Mouse (Mus musculus) testis, postnatal 14 days (tissue): ENCODE data around the gene Smpdl3b.
"Not testable (repeated sequence)": the region's sequence is repeated elsewhere in the genome, so short reads cannot be mapped to it uniquely, and the experiment has no call there.

Source experiments
- DNase-seq: peaks from one replicate; pipeline ENCODE4 v3.0.0; 2021; ENCODE audit warnings: low spot score

Gene Smpdl3b

GRCm38 (mm10) chr4:132756974-132757373, at the start of gene Smpdl3b:
Smpdl3b (minus strand) TSS chr4:132757252.
- DNase-seq, result peak; percentile 81

DNA sequence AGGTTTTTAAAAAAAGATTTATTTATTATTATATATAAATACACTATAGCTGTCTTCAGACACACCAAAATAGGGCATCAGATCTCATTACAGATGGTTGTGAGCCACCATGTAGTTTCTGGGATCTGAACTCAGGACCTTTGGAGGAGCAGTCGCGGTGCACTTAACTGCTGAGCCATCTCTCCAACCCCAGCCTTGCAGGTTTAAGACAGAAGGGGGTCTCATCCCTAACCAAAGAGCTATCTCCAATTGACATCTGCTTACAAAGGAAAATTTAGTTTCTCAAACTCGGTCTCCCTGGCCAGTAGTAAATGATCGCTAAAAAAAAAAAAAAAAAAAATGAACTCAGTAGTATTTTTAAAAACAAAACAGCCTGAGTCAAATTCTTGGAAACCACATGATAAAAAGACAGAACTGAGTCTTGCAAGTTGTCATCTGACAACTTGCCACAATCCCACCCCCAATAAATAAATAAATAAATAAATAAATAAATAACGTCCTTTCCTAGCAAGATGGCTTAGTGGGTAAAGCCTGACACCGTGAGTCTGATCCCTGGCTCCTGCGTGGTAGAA, 49.7 kb upstream of the Smpdl3b start:
- no peak for DNase-seq

- DNase-seq, result peak; percentile 44
Observed at GRCm38 (mm10) chr4:132805599-132806197, 48.6 kb upstream of the Smpdl3b start.

GRCm38 (mm10) chr4:132805146-132805545, 48.1 kb upstream of the Smpdl3b start:
- no peak for DNase-seq

- DNase-seq, result no peak
Observed at GRCm38 (mm10) chr4:132804331-132804730, 47.3 kb upstream of the Smpdl3b start.

DNA sequence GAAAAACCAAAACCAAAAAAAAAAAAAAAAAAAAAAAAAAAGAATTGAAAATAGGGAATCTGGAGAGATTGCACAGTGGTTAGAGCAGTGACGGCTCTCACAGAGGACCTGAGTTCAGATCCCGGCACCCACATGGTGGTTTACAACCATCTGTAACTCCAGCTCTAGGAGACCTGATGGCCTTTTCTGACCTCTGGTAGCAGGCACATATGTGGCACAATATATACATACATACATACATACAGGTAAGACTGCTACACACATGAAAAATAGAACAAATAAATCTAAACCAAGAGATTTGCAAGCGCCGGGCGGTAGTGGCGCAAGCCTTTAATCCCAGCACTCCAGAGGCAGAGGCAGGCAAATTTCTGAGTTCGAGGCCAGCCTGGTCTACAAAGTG, 46.8 kb upstream of the Smpdl3b start:
- no peak for DNase-seq

DNA sequence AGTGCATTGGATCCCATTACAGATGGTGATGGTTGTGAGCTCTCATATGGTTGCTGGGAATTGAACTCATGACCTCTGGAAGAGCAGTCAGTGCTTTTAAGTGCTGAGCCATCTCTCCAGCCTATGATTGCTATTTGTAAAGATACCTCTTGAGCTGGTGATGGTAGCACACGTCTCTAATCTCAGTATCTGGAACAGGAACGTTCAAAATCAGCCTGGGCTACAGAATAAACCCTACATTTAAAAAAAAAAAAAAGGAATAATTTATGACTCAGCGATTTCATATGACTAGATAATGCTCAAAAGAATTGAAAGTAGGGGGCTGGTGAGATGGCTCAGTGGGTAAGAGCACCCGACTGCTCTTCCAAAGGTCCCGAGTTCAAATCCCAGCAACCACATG, 46.2 kb upstream of the Smpdl3b start:
- no peak for DNase-seq

DNA sequence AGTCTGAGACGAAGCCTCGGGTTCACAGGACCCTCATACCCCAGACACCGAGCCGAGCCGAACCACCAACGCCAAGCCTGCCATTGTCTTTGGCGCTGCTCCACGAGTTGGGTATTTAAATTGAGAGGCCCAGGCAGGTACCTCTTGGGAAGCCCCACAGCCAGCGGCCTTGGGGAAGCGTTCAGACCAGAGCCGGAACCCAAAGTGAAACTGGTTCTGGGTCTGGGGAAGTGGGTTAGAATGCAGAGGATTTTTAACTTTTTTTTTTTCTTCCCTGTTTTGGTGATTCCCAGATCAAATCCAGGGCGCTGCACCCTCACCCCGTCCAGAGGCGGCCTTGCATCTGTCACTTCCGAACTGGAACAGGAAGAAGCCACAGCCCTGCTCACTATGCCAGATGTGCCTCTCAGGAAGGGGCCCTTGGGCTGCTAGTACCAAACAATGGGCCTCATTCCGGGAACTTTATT, 45.2 kb upstream of the Smpdl3b start:
- no peak for DNase-seq

DNA sequence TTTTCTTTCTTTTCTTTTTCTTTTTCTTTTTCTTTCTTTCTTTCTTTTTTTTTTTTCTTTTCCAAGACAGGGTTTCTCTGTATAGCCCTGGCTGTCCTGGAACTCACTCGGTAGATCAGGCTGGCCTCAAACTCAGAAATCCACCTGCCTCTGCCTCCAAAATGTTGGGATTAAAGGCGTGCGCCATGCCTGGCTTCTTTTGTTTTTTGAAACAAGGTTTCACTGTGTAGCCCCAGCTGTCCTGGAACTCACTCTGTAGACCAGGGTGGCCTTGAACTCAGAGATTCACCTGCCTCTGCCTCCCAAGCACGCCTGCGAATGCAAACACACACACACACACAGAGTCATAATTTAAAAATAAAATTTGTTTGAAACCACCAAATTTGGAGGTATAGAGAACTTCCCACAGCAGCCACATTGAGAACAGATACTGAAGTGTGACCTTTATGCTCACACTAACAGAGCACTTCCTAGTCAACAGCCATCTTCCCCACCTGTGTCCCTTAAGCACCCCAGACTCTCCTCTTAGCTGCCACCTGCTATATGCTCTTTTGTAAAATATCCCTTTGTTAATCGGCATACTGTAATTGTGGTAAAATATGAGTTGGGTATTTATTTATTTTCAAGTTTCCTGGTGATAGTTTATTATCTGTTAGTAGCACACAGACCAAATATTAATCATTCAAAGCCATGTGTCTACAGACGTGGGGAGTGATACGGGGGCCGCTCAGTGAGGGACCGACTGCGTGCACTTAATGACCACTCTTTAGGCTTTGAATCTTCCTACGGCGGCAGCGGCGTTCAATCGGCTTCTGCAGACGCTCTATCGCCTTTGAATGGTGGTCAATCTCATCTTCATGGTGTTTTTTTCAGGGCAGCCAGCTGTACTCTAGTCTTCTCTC, 44.4 kb upstream of the Smpdl3b start:
- DNase-seq, result peak; percentile 71

DNA sequence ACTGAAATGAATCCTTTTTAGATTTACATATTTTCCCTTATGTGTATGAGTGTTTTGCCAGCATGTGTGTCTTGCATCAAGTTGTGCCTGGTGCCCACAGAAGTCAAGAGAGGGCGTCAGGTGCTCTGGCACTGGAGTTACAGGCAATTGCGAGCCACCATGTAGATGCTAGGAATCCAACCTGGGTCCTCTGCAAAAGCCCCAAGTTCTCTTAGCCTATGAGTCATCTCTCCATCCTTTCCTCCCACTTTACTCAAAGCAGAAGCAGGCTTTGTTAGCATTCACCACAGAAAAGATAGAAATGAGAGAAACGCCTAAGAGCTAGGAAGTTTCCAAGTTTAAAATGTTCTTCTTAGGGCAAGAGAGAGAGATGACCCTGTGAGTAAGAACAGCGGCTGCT, 42.8 kb upstream of the Smpdl3b start:
- no peak for DNase-seq

GRCm38 (mm10) chr4:132798666-132799065, 41.6 kb upstream of the Smpdl3b start:
- not testable (repeated sequence) for DNase-seq

GRCm38 (mm10) chr4:132798028-132798427, 41.0 kb upstream of the Smpdl3b start:
- no peak for DNase-seq

DNA sequence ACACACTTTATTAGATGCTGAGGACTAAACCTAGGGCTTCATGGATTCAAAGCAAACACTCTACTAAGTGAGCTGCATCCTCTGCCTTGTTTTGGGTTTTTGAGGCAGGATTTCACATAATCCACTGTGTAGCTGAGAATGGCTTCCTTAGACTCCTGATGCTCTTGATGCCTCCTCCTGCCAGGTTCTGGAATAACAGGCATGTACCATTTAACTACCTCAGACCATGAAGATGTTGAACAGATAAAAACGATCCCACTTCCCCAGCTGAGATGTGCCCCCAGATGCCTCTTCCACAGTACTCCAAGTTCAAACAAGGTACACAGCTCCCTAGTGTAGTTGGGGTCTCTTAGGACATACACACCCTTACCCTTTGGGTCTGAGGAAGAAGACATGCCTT, 40.4 kb upstream of the Smpdl3b start:
- DNase-seq, result no peak

DNA sequence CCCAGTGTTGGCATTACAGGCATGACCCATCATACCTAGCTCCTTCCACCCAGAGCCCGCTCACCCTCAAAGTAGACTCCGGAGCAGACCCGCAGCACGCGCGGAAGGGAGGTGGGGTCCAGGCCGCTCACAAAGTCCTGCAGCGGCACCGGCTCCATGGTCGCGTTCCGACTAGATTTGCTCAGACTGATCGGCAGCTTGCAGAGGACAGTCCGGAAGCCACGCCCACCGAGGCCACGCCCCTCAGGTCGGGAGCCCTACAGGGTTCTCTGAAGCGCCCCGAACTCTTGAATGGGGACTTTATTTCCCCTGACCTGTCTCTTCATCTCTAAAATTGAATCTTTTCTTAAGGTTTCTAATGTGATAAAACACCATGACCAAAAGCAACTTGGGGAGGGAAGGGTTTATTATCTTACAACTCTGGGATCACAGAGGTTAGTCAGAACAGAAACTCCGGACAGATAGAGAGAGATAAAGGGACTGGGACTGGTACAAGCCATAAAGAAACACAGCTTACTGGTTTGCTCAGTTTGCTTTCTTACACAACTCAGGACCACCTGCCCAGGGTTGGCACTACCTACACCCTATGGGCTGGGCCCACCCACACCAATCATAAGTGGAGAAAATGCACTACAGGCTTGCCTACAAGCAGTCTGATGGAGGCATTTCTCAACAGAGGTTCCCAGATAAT, 39.3 kb upstream of the Smpdl3b start, which contains the start of gene Themis2:
Gene Themis2 (minus strand): TSS at position 192 of the 691 bp plus-strand sequence.
- peak; percentile 69 for DNase-seq

GRCm38 (mm10) chr4:132795171-132795570, 38.1 kb upstream of the Smpdl3b start:
- no peak for DNase-seq

DNA sequence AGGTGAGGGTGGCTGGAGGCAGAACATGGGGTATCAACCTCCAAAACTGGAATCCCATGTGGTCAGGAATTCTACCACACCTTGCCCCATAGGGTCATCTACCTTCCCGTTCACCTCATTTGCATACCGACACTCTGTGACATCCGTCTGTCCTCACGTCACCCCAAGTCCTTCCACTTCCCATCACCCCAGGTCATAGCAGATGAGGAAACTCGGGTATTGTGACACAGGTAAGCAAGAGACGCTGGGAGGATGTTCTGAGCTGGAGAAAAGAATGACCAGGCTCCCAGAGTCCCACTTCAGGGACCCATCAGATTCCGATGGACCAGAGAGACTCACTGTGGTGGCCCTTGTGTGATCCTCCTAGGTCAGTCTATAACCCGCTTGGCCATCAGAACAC, 37.7 kb upstream of the Smpdl3b start:
- no peak for DNase-seq

- no peak for DNase-seq
Observed at GRCm38 (mm10) chr4:132794028-132794427, 37.0 kb upstream of the Smpdl3b start.

- not testable (repeated sequence) for DNase-seq
Observed at GRCm38 (mm10) chr4:132793322-132794004, 36.4 kb upstream of the Smpdl3b start.

DNA sequence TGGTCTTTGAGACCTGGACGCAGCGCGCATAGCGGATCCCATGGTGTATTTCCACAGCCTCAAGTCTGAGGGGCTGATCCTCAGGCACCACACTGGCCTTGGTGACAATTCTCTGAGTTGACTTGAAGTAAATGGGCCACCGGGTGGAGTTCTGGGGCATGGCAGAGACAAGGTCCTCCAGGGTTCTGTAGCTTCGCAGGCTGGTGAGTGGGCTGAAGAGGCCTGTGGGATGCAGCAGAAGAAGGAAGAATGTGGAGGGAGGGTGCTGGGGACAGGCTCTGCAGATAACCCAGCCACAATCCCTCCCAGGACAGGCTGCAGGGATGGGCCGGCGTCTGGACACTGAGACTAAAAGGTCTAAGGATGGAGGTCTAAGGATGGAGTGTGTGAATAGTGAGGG, 32.7 kb upstream of the Smpdl3b start:
- no peak for DNase-seq

GRCm38 (mm10) chr4:132785228-132785627, 28.2 kb upstream of the Smpdl3b start:
- DNase-seq, result no peak

- DNase-seq, result no peak
Observed at GRCm38 (mm10) chr4:132783732-132784131, 26.7 kb upstream of the Smpdl3b start.

- DNase-seq, result no peak
Observed at GRCm38 (mm10) chr4:132780288-132780687, 23.2 kb upstream of the Smpdl3b start.
